Mouse (Mus musculus) 416B (cell line): ENCODE data around the gene Ugt2b36.
"Not testable (repeated sequence)": the region's sequence is repeated elsewhere in the genome, so short reads cannot be mapped to it uniquely, and the experiment has no call there.

Experiments used
- DNase-seq: peaks from one replicate; pipeline ENCODE4 v3.0.0; 2011; ENCODE audit warnings: low read depth

Gene Ugt2b36

DNA sequence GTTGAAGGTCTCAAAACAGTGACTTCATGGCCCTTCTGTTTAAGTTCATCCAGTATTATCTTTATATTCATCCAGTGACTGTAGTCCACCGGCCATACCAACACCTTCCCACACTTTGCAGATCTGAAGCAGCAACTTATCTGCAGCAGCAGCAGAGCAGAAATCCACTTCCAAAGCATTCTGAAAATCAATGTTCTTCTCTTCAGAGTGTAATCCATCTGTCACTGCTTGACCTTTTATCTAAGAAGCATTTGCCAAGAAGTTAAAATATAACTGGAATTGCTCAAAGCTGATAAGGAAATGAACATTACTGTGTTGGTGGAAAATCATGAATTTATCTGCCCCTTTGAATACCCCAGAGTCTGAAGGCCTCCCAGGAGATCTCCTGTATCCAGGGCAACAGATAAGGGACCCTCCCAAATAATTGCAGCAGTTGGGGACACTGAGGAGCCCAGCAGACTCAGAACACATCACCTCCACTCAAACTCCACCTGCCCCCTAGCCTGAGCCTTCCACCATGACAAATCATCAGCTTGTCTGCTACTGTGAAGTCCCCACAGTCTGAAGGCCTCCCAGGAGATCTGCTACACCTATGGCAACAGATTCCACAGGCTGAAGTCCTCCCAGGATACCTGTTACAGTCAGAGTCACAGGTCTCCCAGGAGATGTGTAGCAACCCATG, at the start of gene Ugt2b36:
Ugt2b36 (minus strand) TSS at position 210 of the 682 bp plus-strand sequence.
- DNase-seq: no peak

DNA sequence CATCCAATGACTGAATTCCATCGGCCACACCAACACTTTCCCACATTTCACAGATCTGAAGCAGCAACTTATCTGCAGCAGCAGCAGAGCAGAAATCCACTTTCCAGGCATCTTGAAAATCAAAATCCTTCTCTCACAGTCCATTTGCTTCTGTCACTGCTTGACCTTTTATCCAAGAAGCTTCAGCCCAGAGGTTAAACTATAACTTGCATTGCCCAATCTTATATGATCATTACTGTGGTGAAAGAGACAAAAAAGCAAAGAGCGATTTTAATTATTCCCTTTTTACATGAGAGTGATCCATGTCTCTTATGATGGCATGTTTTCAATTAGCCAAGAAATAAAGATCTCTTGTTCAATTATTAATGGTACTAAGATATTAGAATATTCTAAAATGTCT, 47.8 kb upstream of the Ugt2b36 start, which contains the start of gene Ugt2b5:
Ugt2b5 (minus strand) TSS at position 123 of the 400 bp plus-strand sequence.
- DNase-seq: not testable (repeated sequence)

DNA sequence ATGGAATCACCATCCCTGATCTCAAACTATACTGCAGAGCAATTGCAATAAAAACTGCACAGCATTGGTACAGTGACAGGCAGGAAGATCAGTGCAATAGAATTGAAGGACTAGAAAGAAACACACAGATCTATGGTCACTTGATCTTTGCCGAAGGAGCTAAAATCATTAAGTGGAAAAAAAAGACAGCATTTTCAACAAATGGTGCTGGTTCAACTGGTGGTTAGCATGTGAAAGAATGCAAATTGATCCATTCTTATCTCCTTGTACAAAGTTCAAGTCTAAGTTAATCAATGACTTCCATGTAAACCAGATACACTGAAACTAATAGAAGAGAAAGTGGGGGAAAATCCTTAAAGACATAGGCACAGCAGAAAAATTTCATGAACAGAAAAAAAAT, 11.3 kb upstream of the Ugt2b36 start:
- not testable (repeated sequence) for DNase-seq

DNA sequence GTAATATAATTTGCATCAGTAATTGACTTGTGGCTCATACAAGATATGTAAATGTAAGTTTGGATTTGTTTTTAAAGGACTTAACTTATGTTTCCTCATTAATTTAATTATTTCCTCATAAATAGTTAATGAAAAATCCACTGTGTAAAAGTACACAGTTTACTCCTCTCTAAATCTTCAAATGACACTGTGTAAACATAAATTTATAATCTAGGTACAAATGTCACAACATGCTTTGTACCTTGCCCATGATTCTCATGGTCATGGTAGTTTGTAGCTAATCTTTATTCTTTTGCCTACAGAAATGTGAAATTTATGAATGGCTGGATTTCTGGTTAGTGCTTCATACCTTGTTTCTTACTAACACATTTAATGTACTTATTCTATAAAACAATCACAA, 1.2 kb downstream of the Ugt2b36 start:
- no peak for DNase-seq

DNA sequence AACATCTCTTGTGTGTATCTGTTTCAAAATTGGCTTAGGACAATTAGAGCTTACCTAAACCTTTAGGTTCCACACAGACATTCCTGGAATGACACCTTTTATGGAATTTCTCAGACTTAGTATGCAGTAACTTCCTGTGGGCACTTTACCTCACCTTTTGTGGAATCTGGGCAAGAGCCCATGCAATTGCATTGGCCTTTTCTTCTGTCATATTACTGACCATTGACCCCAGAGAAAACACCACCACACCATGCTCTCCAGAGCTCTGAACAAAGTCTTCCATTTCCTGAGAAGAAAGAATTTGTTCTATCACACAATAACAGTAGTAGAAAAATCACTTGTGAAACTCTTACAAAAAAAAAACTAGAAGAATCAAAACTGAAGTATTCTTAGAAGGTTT, 3.1 kb downstream of the Ugt2b36 start:
- no peak for DNase-seq

DNA sequence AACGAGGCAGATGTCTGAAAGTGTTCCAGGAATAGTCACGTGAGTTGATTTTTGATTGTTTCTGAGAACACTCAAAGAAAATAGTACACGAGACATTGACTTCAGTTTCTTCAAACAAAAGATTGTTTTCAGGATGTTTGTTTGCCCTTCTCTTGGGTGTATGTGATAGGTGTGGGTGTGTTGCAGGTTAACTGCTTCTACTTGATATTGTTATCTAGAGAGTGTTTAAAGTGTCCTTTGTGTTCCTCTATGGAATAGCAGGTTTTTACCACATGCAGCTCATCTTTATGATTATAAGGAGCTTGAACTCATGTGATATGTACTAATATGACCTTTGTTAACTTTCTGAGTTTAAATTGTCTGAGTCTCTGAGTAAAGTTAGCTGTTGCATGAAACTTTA, 6.1 kb downstream of the Ugt2b36 start:
- DNase-seq: no peak

DNA sequence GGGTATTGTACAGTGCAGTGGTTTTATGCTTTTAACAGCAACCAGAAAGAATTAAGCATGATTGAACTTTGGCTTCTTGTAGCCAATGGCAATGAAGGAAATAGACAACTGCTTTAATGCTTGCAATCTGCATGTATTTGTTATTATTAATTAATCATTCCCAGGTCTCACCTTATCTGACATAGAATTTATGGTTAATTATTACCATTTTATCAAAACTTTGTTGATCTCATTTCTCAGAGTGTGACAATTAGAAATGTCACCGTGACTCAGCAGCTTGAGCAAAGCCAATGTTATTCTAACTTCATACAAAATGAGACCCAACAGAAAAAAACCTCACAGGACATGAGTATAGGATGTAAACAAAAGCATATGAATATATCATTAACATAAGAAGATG, 61.7 kb downstream of the Ugt2b36 start:
- DNase-seq: no peak

DNA sequence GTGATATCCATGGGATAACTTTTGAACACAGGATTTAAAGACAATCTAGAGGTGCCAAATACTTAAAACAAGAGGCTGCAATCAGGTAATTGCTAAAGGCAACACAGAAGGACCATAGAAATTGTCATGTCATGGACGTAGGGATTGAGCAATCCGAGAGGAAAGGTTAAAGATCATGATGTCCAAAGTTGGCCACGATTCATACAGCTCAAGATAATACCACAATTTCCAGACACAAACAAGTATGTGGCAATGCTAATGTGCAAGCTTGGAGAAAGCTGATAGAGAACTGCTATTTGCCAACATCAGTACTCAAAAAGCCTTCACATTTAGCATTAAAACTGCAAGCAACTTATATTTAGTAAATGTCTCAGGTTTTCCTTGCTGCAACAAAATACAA, 65.0 kb downstream of the Ugt2b36 start:
- peak; percentile 4 for DNase-seq
